Mouse (Mus musculus): ENCODE data around the gene Cox7a2.
A peak's percentile ranks its signal among the peaks of the same experiment; 100 is the strongest.

Cox7a2 gene

GRCm38 (mm10) chr9:79723090-79723489 is 36.6 kb downstream of the Cox7a2 start:
- no peak for DNase-seq

- peak; percentile 14 for DNase-seq
These were observed 38.6 kb downstream of the Cox7a2 start for GRCm38 (mm10) chr9:79721056-79721455.

- no peak for DNase-seq
These were observed 39.5 kb downstream of the Cox7a2 start for GRCm38 (mm10) chr9:79720143-79720542.

- no peak for DNase-seq
These were observed 40.2 kb downstream of the Cox7a2 start for GRCm38 (mm10) chr9:79719451-79719850.

DNA sequence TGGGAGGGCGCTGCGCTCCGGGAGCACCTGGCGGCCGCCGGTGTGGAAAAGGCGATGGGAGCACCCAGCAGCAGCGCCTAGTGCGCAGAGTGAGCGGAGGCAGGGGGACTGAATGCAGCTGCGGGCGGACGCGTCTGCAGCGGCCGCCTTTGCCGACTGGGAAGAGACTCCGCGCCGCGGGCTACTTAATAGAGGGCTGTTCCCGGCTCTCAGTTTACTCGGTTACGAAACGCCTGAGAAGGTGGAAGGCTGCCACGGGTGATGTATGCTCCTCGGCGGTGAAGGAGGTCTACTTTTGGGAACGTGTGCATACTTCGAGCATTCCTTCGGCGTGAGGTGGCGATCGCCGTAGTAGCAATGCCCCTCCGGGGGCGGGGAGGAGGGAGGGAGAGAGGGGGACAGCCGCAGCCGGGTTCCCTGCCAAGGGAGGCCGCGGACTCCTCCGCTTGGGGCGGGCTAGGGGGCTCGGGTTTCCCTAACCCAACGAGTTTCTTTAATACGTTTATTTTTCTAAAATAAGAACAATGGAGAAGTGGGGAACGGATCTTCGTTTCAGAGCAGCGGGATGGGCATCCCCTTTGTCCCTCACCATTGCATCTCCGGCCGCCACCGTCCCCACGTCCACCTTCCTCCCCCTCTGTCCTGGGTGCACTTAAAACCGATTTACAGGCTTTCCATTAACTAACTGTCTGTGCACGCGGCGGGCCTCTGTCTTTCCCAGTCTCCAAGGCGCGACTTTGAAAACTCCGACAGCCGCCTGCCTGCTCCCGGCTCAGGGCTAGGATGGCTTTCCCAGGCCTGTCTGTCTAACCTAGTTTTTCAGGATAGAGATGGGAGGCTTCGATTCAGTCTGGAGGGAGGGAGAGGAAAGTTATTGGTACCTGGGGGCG is 41.0 kb downstream of the Cox7a2 start, which contains the start of gene Col12a1:
Col12a1 (minus strand) TSS at position 351 of the 890 bp plus-strand sequence.
- peak; percentile 7 for DNase-seq

GRCm38 (mm10) chr9:79717836-79718475 is 41.7 kb downstream of the Cox7a2 start:
- DNase-seq: no peak

GRCm38 (mm10) chr9:79716909-79717835 is 42.5 kb downstream of the Cox7a2 start:
- DNase-seq: peak; percentile 48

- no peak for DNase-seq
These were observed 43.2 kb downstream of the Cox7a2 start for GRCm38 (mm10) chr9:79716496-79716895.

DNA sequence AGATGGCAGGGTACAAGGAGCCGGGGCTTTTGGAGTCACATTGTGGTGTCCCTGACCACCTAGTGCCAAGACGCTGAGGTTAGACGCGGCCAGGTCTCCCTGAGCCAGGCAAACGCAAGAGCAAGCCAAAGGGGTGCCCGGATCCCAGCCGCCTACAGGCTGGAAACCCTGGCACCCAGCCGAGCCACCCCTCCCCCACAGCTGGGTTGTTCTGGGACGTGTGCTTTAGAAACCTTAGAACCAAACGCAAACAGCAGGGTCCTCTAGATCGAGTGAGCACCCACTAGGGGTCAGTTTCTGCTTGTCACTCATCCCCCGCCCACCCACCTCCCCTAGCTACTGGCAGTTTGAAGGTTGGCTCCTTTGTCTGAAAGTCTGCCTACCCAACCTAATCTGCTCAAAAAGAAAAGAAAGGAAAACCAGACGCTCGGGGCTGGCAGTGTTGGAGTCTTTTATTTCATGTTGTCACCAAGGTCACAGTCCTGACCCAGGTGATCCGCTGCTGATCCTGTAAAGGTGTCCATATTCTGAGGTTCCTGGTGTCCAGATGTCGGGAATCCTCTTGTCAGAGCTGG is 45.1 kb downstream of the Cox7a2 start:
- DNase-seq: no peak
